Mouse (Mus musculus) hindbrain, embryonic 11.5 days (tissue): ENCODE results near the gene Gdf11. TPM values are rescaled to one million over a fixed set of nuclear protein-coding genes. Genes with fewer than 3 reads are reported as not detected.

ENCODE experiments used
- ATAC-seq: fragments of 200-750 bp; cut with Nextera tagmentation; 2 replicates; pipeline ENCODE4 v1.8.0; 2017; ENCODE audit warnings: mild to moderate bottlenecking, moderate TSS enrichment, moderate library complexity; ENCODE audit not compliant: low FRiP score
- DNase-seq: peaks from one replicate; pipeline ENCODE4 v3.0.0-alpha.2; 2015; ENCODE audit warnings: low spot score
- H3K27ac ChIP-seq: fragments of 300-500 bp; sonication (generic); 2 replicates; pipeline ENCODE4 v1.5.1; 2014; ENCODE audit warnings: mild to moderate bottlenecking, low read depth, low read length
- H3K27me3 ChIP-seq: fragments of 300-500 bp; sonication (generic); 2 replicates; pipeline ENCODE4 v1.6.1; 2014; ENCODE audit warnings: mild to moderate bottlenecking, low read length, moderate library complexity, mixed read lengths; ENCODE audit not compliant: control insufficient read depth, insufficient read depth
- H3K36me3 ChIP-seq: fragments of 300-500 bp; sonication (generic); 2 replicates; pipeline ENCODE4 v1.6.1; 2014; ENCODE audit warnings: mild to moderate bottlenecking, low read length, moderate library complexity, mixed read lengths; ENCODE audit not compliant: control insufficient read depth, insufficient read depth
- H3K4me1 ChIP-seq: fragments of 300-500 bp; sonication (generic); replicated peaks from 2 replicates; pipeline ENCODE4 v1.6.1; 2014; ENCODE audit warnings: low read length, mixed read lengths; ENCODE audit not compliant: control insufficient read depth, insufficient read depth
- H3K4me2 ChIP-seq: fragments of 300-500 bp; sonication (generic); replicated peaks from 2 replicates; pipeline ENCODE4 v1.6.1; 2014; ENCODE audit warnings: mild to moderate bottlenecking, low read depth, low read length
- H3K4me3 ChIP-seq: fragments of 300-500 bp; sonication (generic); 2 replicates; pipeline ENCODE4 v1.5.1; 2014; ENCODE audit warnings: low read depth, low read length
- H3K9ac ChIP-seq: fragments of 300-500 bp; sonication (generic); 2 replicates; pipeline ENCODE4 v1.6.1; 2014; ENCODE audit warnings: low read depth, low read length
- H3K9me3 ChIP-seq: fragments of 300-500 bp; sonication (generic); 2 replicates; pipeline ENCODE4 v1.6.1; 2016; ENCODE audit warnings: low read length; ENCODE audit not compliant: control insufficient read depth
- WGBS: fragments of 180-500 bp; shearing (Covaris S2); extraction: QIAGEN DNeasy Blood & Tissue Kit; methylation state at CpG from one replicate; pipeline ENCODE4 v1.1.7; 2014; 5-methylcytosine and 5-hydroxymethylcytosine counted together
- polyA plus RNA-seq: library from polyadenylated mRNA; unstranded; fragments of >200 nt; fragmentation: Nextera tagmentation; extraction: Ambion mirVana; gene quantifications from 2 replicates; pipeline ENCODE4 v1.2.1, GENCODE M21; 2014

Gene Gdf11
- polyA plus RNA-seq, 1 experiment from 2014 or later = 10.5 TPM

- Histone ChIP-seq H3K4me2 (no peak overlapping the region), H3K9ac (no peak overlapping the region), H3K27ac (no peak overlapping the region), H3K36me3 (no peaks in the 10 kb centered on the region), H3K9me3 (no peaks in the 10 kb centered on the region), H3K4me1 (no peaks in the 10 kb centered on the region), H3K27me3 (peaks cover 12% of the 10 kb centered on the region), H3K4me3 (no peak overlapping the region)
- DNase-seq (no peak), ATAC-seq (no peak)
- 5% methylated on average over 17 of the region's 17 CpGs for WGBS
Observed at GRCm38 (mm10) chr10:128895952-128896693, 4.6 kb upstream of the Gdf11 start.

GRCm38 (mm10) chr10:128895437-128895836 lies 3.9 kb upstream of the Gdf11 start:
- ATAC-seq (no peak), DNase-seq (peak; percentile 92)
- 0 out of 2 replicates have a peak, but pooled peaks cover under 1% of the 10 kb centered on the region for H3K4me1 ChIP-seq
- no peak overlapping the region for H3K4me2 ChIP-seq
- no peaks in the 10 kb centered on the region for H3K9me3 ChIP-seq
- WGBS = 0% methylated on average over 9 of the region's 9 CpGs
- H3K9ac ChIP-seq = no peak overlapping the region
- no peak overlapping the region for H3K4me3 ChIP-seq
- H3K27ac ChIP-seq = no peak overlapping the region
- H3K27me3 ChIP-seq = peaks cover 12% of the 10 kb centered on the region
- H3K36me3 ChIP-seq = no peaks in the 10 kb centered on the region

- peak; percentile 10 for ATAC-seq
- Histone ChIP-seq H3K9me3 (no peaks in the 10 kb centered on the region), H3K4me1 (0 out of 2 replicates have a peak, but pooled peaks cover 5% of the 10 kb centered on the region), H3K36me3 (no peaks in the 10 kb centered on the region), H3K27ac (peak overlapping the region; percentile 86), H3K4me3 (peak overlapping the region; percentile 80), H3K9ac (peak overlapping the region; percentile 82), H3K27me3 (peaks cover 12% of the 10 kb centered on the region), H3K4me2 (peak overlapping the region; percentile 87)
- 2% methylated on average over 9 of the region's 9 CpGs for WGBS
- DNase-seq = no peak
Observed at GRCm38 (mm10) chr10:128892246-128892645, 728 bp upstream of the Gdf11 start.

- DNase-seq (peak; percentile 47), ATAC-seq (peak; percentile 28; the same call in 1 of the 2 replicates)
- Histone ChIP-seq H3K27ac (peak overlapping the region; percentile 86), H3K9me3 (no peaks in the 10 kb centered on the region), H3K27me3 (no peaks in the 10 kb centered on the region), H3K4me3 (peak overlapping the region; percentile 80), H3K9ac (peak overlapping the region; percentile 82), H3K36me3 (no peaks in the 10 kb centered on the region), H3K4me2 (peak overlapping the region; percentile 87), H3K4me1 (0 out of 2 replicates have a peak, but pooled peaks cover 5% of the 10 kb centered on the region)
- WGBS = under 1% methylated on average over 40 of the region's 40 CpGs
Observed at GRCm38 (mm10) chr10:128890383-128891295, 879 bp downstream of the Gdf11 start.

GRCm38 (mm10) chr10:128889846-128890245 lies 1.7 kb downstream of the Gdf11 start:
- no peaks in the 10 kb centered on the region for H3K9me3 ChIP-seq
- peak overlapping the region; percentile 80 for H3K4me3 ChIP-seq
- DNase-seq (no peak), ATAC-seq (no peak)
- H3K27me3 ChIP-seq = no peaks in the 10 kb centered on the region
- H3K4me2 ChIP-seq = peak overlapping the region; percentile 87
- no peaks in the 10 kb centered on the region for H3K36me3 ChIP-seq
- peak overlapping the region; percentile 82; the same call in 1 of the 2 replicates for H3K9ac ChIP-seq
- H3K27ac ChIP-seq = peak overlapping the region; percentile 86
- 0 out of 2 replicates have a peak, but pooled peaks cover 5% of the 10 kb centered on the region for H3K4me1 ChIP-seq
- WGBS = 19% methylated on average over 1 of the region's 2 CpGs

GRCm38 (mm10) chr10:128888941-128889827 lies 2.3 kb downstream of the Gdf11 start:
- 0% methylated on average over 2 of the region's 7 CpGs for whole genome bisulfite sequencing
- no peaks in the 10 kb centered on the region for H3K9me3 ChIP-seq
- peak overlapping the region; percentile 80 for H3K4me3 ChIP-seq

GRCm38 (mm10) chr10:128882067-128882466 lies 9.5 kb downstream of the Gdf11 start:
- H3K4me3 ChIP-seq = no peak overlapping the region
- H3K27me3 ChIP-seq = no peaks in the 10 kb centered on the region
- H3K4me1 ChIP-seq = no peaks in the 10 kb centered on the region
- H3K9ac ChIP-seq = no peak overlapping the region
- no peak overlapping the region for H3K27ac ChIP-seq
- no peaks in the 10 kb centered on the region for H3K9me3 ChIP-seq
- ATAC-seq (no peak), DNase-seq (no peak)
- 0 out of 2 replicates have a peak, but pooled peaks cover 2% of the 10 kb centered on the region for H3K36me3 ChIP-seq
- WGBS = 87% methylated on average over 5 of the region's 5 CpGs
- no peak overlapping the region for H3K4me2 ChIP-seq

More at GRCm38 (mm10) chr10:128888941-128889827, 2.3 kb downstream of the Gdf11 start:
- Histone ChIP-seq H3K27ac (peak overlapping the region; percentile 86), H3K4me2 (peak overlapping the region; percentile 87), H3K27me3 (no peaks in the 10 kb centered on the region), H3K4me1 (0 out of 2 replicates have a peak, but pooled peaks cover 5% of the 10 kb centered on the region), H3K9ac (peak overlapping the region; percentile 33), H3K36me3 (no peaks in the 10 kb centered on the region)
- DNase-seq = peak; percentile 78
- ATAC-seq = peak; percentile 72

- Histone ChIP-seq H3K4me3 (no peak overlapping the region), H3K27ac (no peak overlapping the region), H3K4me1 (no peaks in the 10 kb centered on the region), H3K9ac (no peak overlapping the region), H3K4me2 (no peak overlapping the region), H3K36me3 (0 out of 2 replicates have a peak, but pooled peaks cover 5% of the 10 kb centered on the region), H3K9me3 (no peaks in the 10 kb centered on the region), H3K27me3 (no peaks in the 10 kb centered on the region)
- WGBS = 91% methylated on average over 2 of the region's 2 CpGs
- no peak for DNase-seq
- ATAC-seq = no peak
Observed at GRCm38 (mm10) chr10:128878811-128879210, 12.7 kb downstream of the Gdf11 start.
